Mouse (Mus musculus): Measurements from ENCODE around the gene Gabra2. TPM values are rescaled to one million over a fixed set of nuclear protein-coding genes. Genes with fewer than 3 reads are reported as not detected.

The Gabra2 gene
- polyA plus RNA-seq, 1 experiment from 2014 or later = 2.4 TPM

- Histone ChIP-seq H3K4me3 (ENCODE audit: low read depth, low read length) (no peak overlapping the region), H3K36me3 (ENCODE audit: control insufficient read depth, insufficient read depth, low read length) (no peaks in the 10 kb centered on the region), H3K27ac (replicated peaks; ENCODE audit: low read depth, low read length) (no peak overlapping the region), H3K4me2 (ENCODE audit: low read depth, low read length) (no peak overlapping the region), H3K4me1 (ENCODE audit: control insufficient read depth, insufficient read depth, low read length) (no peaks in the 10 kb centered on the region), H3K9me3 (ENCODE audit: control insufficient read depth, low read length) (no peaks in the 10 kb centered on the region), H3K27me3 (replicated peaks; ENCODE audit: control insufficient read depth, insufficient read depth, low read length) (peaks cover 23% of the 10 kb centered on the region), H3K9ac (ENCODE audit: low read depth, low read length) (no peak overlapping the region)
- ATAC-seq (ENCODE audit: low read depth) (no peak), DNase-seq (ENCODE audit: low spot score) (no peak)
- WGBS = 65% methylated on average over 2 of the region's 2 CpGs
Measured at GRCm38 (mm10) chr5:71091926-71092325, 3.7 kb downstream of the Gabra2 start.

- Histone ChIP-seq H3K36me3 (ENCODE audit: control insufficient read depth, insufficient read depth, low read length) (no peaks in the 10 kb centered on the region), H3K4me3 (ENCODE audit: low read depth, low read length) (no peak overlapping the region), H3K27me3 (replicated peaks; ENCODE audit: control insufficient read depth, insufficient read depth, low read length) (no peaks in the 10 kb centered on the region), H3K4me2 (ENCODE audit: low read depth, low read length) (no peak overlapping the region), H3K9me3 (ENCODE audit: control insufficient read depth, low read length) (no peaks in the 10 kb centered on the region), H3K27ac (replicated peaks; ENCODE audit: low read depth, low read length) (no peak overlapping the region), H3K9ac (ENCODE audit: low read depth, low read length) (no peak overlapping the region), H3K4me1 (ENCODE audit: control insufficient read depth, insufficient read depth, low read length) (no peaks in the 10 kb centered on the region)
- no peak for DNase-seq (ENCODE audit: low spot score)
- WGBS = 81% methylated on average over 5 of the region's 5 CpGs
- ATAC-seq (ENCODE audit: low read depth) = no peak
Measured at GRCm38 (mm10) chr5:71078861-71079260, 16.8 kb downstream of the Gabra2 start.

GRCm38 (mm10) chr5:71061696-71062095, 34.0 kb downstream of the Gabra2 start:
- ATAC-seq (ENCODE audit: low read depth) (no peak), DNase-seq (ENCODE audit: low spot score) (no peak)
- Histone ChIP-seq H3K27me3 (replicated peaks; ENCODE audit: control insufficient read depth, insufficient read depth, low read length) (no peaks in the 10 kb centered on the region), H3K9ac (ENCODE audit: low read depth, low read length) (no peak overlapping the region), H3K36me3 (ENCODE audit: control insufficient read depth, insufficient read depth, low read length) (no peaks in the 10 kb centered on the region), H3K4me2 (ENCODE audit: low read depth, low read length) (no peak overlapping the region), H3K9me3 (ENCODE audit: control insufficient read depth, low read length) (no peaks in the 10 kb centered on the region), H3K27ac (replicated peaks; ENCODE audit: low read depth, low read length) (no peak overlapping the region), H3K4me3 (ENCODE audit: low read depth, low read length) (no peak overlapping the region), H3K4me1 (ENCODE audit: control insufficient read depth, insufficient read depth, low read length) (no peaks in the 10 kb centered on the region)
- WGBS = 72% methylated on average over 3 of the region's 3 CpGs

- Histone ChIP-seq H3K4me2 (ENCODE audit: low read depth, low read length) (no peak overlapping the region), H3K36me3 (ENCODE audit: control insufficient read depth, insufficient read depth, low read length) (no peaks in the 10 kb centered on the region), H3K27ac (replicated peaks; ENCODE audit: low read depth, low read length) (no peak overlapping the region)
Measured at GRCm38 (mm10) chr5:71058047-71058446, 37.6 kb downstream of the Gabra2 start.

GRCm38 (mm10) chr5:71037352-71037751, 58.3 kb downstream of the Gabra2 start:
- no peak for ATAC-seq (ENCODE audit: low read depth)
- 75% methylated on average over 3 of the region's 3 CpGs for WGBS

More at GRCm38 (mm10) chr5:71058047-71058446, 37.6 kb downstream of the Gabra2 start:
- Histone ChIP-seq H3K9me3 (ENCODE audit: control insufficient read depth, low read length) (no peaks in the 10 kb centered on the region), H3K4me1 (ENCODE audit: control insufficient read depth, insufficient read depth, low read length) (no peaks in the 10 kb centered on the region), H3K4me3 (ENCODE audit: low read depth, low read length) (no peak overlapping the region), H3K27me3 (replicated peaks; ENCODE audit: control insufficient read depth, insufficient read depth, low read length) (no peaks in the 10 kb centered on the region), H3K9ac (ENCODE audit: low read depth, low read length) (no peak overlapping the region)
- DNase-seq (ENCODE audit: low spot score) = no peak
- 69% methylated on average over 7 of the region's 7 CpGs for WGBS
- no peak for ATAC-seq (ENCODE audit: low read depth)

GRCm38 (mm10) chr5:71025956-71026355, 69.7 kb downstream of the Gabra2 start:
- no peaks in the 10 kb centered on the region for H3K9me3 ChIP-seq (ENCODE audit: control insufficient read depth, low read length)

More at GRCm38 (mm10) chr5:71037352-71037751, 58.3 kb downstream of the Gabra2 start:
- Histone ChIP-seq H3K4me1 (ENCODE audit: control insufficient read depth, insufficient read depth, low read length) (no peaks in the 10 kb centered on the region), H3K9me3 (ENCODE audit: control insufficient read depth, low read length) (no peaks in the 10 kb centered on the region), H3K27ac (replicated peaks; ENCODE audit: low read depth, low read length) (no peak overlapping the region), H3K27me3 (replicated peaks; ENCODE audit: control insufficient read depth, insufficient read depth, low read length) (no peaks in the 10 kb centered on the region), H3K9ac (ENCODE audit: low read depth, low read length) (no peak overlapping the region), H3K4me2 (ENCODE audit: low read depth, low read length) (no peak overlapping the region), H3K4me3 (ENCODE audit: low read depth, low read length) (no peak overlapping the region), H3K36me3 (ENCODE audit: control insufficient read depth, insufficient read depth, low read length) (no peaks in the 10 kb centered on the region)
- DNase-seq (ENCODE audit: low spot score) = no peak

GRCm38 (mm10) chr5:71011751-71012150, 83.9 kb downstream of the Gabra2 start:
- no peak overlapping the region for H3K9ac ChIP-seq (ENCODE audit: low read depth, low read length)
- WGBS = 84% methylated on average over 2 of the region's 2 CpGs
- DNase-seq (ENCODE audit: low spot score) = no peak
- no peaks in the 10 kb centered on the region for H3K4me1 ChIP-seq (ENCODE audit: control insufficient read depth, insufficient read depth, low read length)
- H3K4me3 ChIP-seq (ENCODE audit: low read depth, low read length) = no peak overlapping the region
- H3K27ac ChIP-seq (replicated peaks; ENCODE audit: low read depth, low read length) = no peak overlapping the region
- H3K27me3 ChIP-seq (replicated peaks; ENCODE audit: control insufficient read depth, insufficient read depth, low read length) = no peaks in the 10 kb centered on the region
- no peaks in the 10 kb centered on the region for H3K9me3 ChIP-seq (ENCODE audit: control insufficient read depth, low read length)
- H3K36me3 ChIP-seq (ENCODE audit: control insufficient read depth, insufficient read depth, low read length) = no peaks in the 10 kb centered on the region
- H3K4me2 ChIP-seq (ENCODE audit: low read depth, low read length) = no peak overlapping the region
- ATAC-seq (ENCODE audit: low read depth) = no peak

More at GRCm38 (mm10) chr5:71025956-71026355, 69.7 kb downstream of the Gabra2 start:
- Histone ChIP-seq H3K27me3 (replicated peaks; ENCODE audit: control insufficient read depth, insufficient read depth, low read length) (no peaks in the 10 kb centered on the region), H3K27ac (replicated peaks; ENCODE audit: low read depth, low read length) (no peak overlapping the region), H3K4me1 (ENCODE audit: control insufficient read depth, insufficient read depth, low read length) (no peaks in the 10 kb centered on the region), H3K4me3 (ENCODE audit: low read depth, low read length) (no peak overlapping the region), H3K9ac (ENCODE audit: low read depth, low read length) (no peak overlapping the region), H3K36me3 (ENCODE audit: control insufficient read depth, insufficient read depth, low read length) (no peaks in the 10 kb centered on the region), H3K4me2 (ENCODE audit: low read depth, low read length) (no peak overlapping the region)
- 74% methylated on average over 4 of the region's 4 CpGs for WGBS
- DNase-seq (ENCODE audit: low spot score) = no peak
- ATAC-seq (ENCODE audit: low read depth) = no peak

- Histone ChIP-seq H3K27ac (replicated peaks; ENCODE audit: low read depth, low read length) (no peak overlapping the region), H3K4me2 (ENCODE audit: low read depth, low read length) (no peak overlapping the region), H3K4me3 (ENCODE audit: low read depth, low read length) (no peak overlapping the region), H3K9me3 (ENCODE audit: control insufficient read depth, low read length) (no peaks in the 10 kb centered on the region), H3K36me3 (ENCODE audit: control insufficient read depth, insufficient read depth, low read length) (no peaks in the 10 kb centered on the region), H3K4me1 (ENCODE audit: control insufficient read depth, insufficient read depth, low read length) (no peaks in the 10 kb centered on the region), H3K27me3 (replicated peaks; ENCODE audit: control insufficient read depth, insufficient read depth, low read length) (no peaks in the 10 kb centered on the region), H3K9ac (ENCODE audit: low read depth, low read length) (no peak overlapping the region)
- DNase-seq (ENCODE audit: low spot score) (no peak), ATAC-seq (ENCODE audit: low read depth) (no peak)
- 49% methylated on average over 2 of the region's 2 CpGs for WGBS
Measured at GRCm38 (mm10) chr5:71011271-71011670, 84.4 kb downstream of the Gabra2 start.

- DNase-seq (ENCODE audit: low spot score) (no peak), ATAC-seq (ENCODE audit: low read depth) (no peak)
- Histone ChIP-seq H3K4me2 (ENCODE audit: low read depth, low read length) (no peak overlapping the region), H3K4me1 (ENCODE audit: control insufficient read depth, insufficient read depth, low read length) (no peaks in the 10 kb centered on the region), H3K9me3 (ENCODE audit: control insufficient read depth, low read length) (no peaks in the 10 kb centered on the region), H3K9ac (ENCODE audit: low read depth, low read length) (no peak overlapping the region), H3K4me3 (ENCODE audit: low read depth, low read length) (no peak overlapping the region), H3K36me3 (ENCODE audit: control insufficient read depth, insufficient read depth, low read length) (no peaks in the 10 kb centered on the region), H3K27ac (replicated peaks; ENCODE audit: low read depth, low read length) (no peak overlapping the region), H3K27me3 (replicated peaks; ENCODE audit: control insufficient read depth, insufficient read depth, low read length) (no peaks in the 10 kb centered on the region)
- WGBS = 85% methylated on average over 3 of the region's 3 CpGs
Measured at GRCm38 (mm10) chr5:71010797-71011196, 84.9 kb downstream of the Gabra2 start.
